In the genomic region with DNA sequence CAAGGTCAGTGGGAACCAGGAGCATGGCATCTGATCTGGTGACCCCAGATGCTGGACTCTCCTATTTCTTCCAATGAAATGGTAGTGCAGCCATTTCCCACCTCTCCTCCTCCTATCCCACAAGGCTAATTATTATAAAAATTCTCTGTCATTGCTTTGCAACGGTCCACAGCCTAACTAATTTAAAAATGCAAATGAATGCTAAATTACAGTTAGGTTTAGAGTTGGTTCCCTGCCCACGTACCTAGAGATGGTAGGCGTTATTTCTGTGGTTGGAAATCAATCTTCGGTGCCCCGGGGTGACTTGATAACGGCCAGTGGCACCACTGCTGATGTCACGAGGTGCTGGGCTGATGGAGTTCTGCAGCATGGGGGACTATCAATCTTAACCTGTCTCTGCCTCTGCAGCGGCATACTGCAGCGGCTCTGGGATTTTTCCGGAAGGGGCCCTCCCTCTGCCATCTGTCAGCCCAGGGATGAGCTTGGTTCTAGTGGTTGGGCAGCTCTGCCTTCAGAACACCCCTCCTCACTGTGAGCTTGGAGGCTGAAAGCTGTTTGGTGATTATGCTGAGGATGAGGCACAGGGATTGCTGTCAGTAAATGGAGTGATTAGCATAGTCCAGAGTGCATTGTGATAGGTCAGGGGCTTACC, we compare ENCODE assay signal across 11 mouse cellular contexts.
DNase-seq lines count a peak whose midpoint lies in the region; ATAC-seq and TF ChIP-seq lines count a peak whose summit lies in the region.
"Had no signal": no experiment of that assay in that cellular context is flagged by ENCODE, and none has a peak within 500 bp of the region (broad histone marks: within the 10 kb centered on the region; RNA-seq: fewer than 3 reads in every experiment).

No protein-coding gene starts in this region.

- no peaks in the 10 kb centered on the region for H3K36me3 ChIP-seq in neural tube, embryonic 14.5 days (ENCODE audit: control insufficient read depth, insufficient read depth, low read length)
- H3K36me3 ChIP-seq in heart, adult 2 months (ENCODE audit: control insufficient read depth, insufficient read depth, low read length) = no peaks in the 10 kb centered on the region
- H3K36me3 ChIP-seq in forebrain, embryonic 13.5 days (ENCODE audit: poor library complexity, severe bottlenecking) = no peaks in the 10 kb centered on the region
- H3K36me3 ChIP-seq: heart, embryonic 12.5 days had no signal

- no peak for TF ChIP-seq EP300 in heart, adult 2 months (IDR thresholded peaks at IDR 0.05; ENCODE audit: insufficient read depth, low read depth, low read length)

- peak; percentile 85 for ATAC-seq in neural tube, embryonic 14.5 days (ENCODE audit: low read depth)
- no peak for ATAC-seq in forebrain, embryonic 13.5 days
- ATAC-seq: intestine, postnatal 0 days had no signal

- H3K4me3 ChIP-seq in neural tube, embryonic 14.5 days (ENCODE audit: low read depth, low read length) = no peak overlapping the region
- H3K4me3 ChIP-seq in heart, adult 2 months = no peak overlapping the region
- H3K4me3 ChIP-seq in forebrain, embryonic 13.5 days = no peak overlapping the region
- H3K4me3 ChIP-seq: heart, embryonic 12.5 days had no signal

- H3K27me3 ChIP-seq in neural tube, embryonic 14.5 days (ENCODE audit: control insufficient read depth, insufficient read depth, low read length) = no peaks in the 10 kb centered on the region
- H3K27me3 ChIP-seq in heart, adult 2 months (ENCODE audit: control insufficient read depth, insufficient read depth, low read length) = peaks cover 2% of the 10 kb centered on the region; the same call in 1 of the 2 replicates
- no peaks in the 10 kb centered on the region for H3K27me3 ChIP-seq in forebrain, embryonic 13.5 days
- H3K27me3 ChIP-seq: heart, embryonic 12.5 days had no signal

- TF ChIP-seq CTCF in heart, adult 2 months (IDR thresholded peaks at IDR 0.05) = no peak

- H3K9me3 ChIP-seq in neural tube, embryonic 14.5 days (ENCODE audit: control insufficient read depth, low read length) = no peaks in the 10 kb centered on the region
- no peaks in the 10 kb centered on the region for H3K9me3 ChIP-seq in forebrain, embryonic 13.5 days (replicated peaks)
- H3K9me3 ChIP-seq: heart, embryonic 12.5 days had no signal

- peak overlapping the region; percentile 9; the same call in 1 of the 2 replicates for H3K4me2 ChIP-seq in neural tube, embryonic 14.5 days (ENCODE audit: low read depth, low read length)
- H3K4me2 ChIP-seq in forebrain, embryonic 13.5 days = no peak overlapping the region
- H3K4me2 ChIP-seq: heart, embryonic 12.5 days had no signal

- WGBS in neural tube, embryonic 14.5 days = 28% methylated on average over 10 of the region's 10 CpGs
- 44% methylated on average over 10 of the region's 10 CpGs for WGBS in heart, adult 2 months
- 83% methylated on average over 10 of the region's 10 CpGs for WGBS in forebrain, embryonic 13.5 days

- TF ChIP-seq POLR2A in heart, adult 2 months (IDR thresholded peaks at IDR 0.05; ENCODE audit: insufficient read depth, low read depth, low read length) = no peak

- H3K27ac ChIP-seq in neural tube, embryonic 14.5 days (ENCODE audit: low read depth, low read length) = peak overlapping the region; percentile 67
- no peak overlapping the region for H3K27ac ChIP-seq in heart, adult 2 months
- no peak overlapping the region for H3K27ac ChIP-seq in forebrain, embryonic 13.5 days

- H3K79me2 ChIP-seq in heart, adult 2 months (replicated peaks; ENCODE audit: control insufficient read depth, insufficient read depth, low read length) = no peaks in the 10 kb centered on the region

- intact Hi-C loops in heart, adult 2 months (cut with DNase I) = no loop called here

- H3K9ac ChIP-seq in neural tube, embryonic 14.5 days (replicated peaks; ENCODE audit: low read depth, low read length) = no peak overlapping the region
- no peak overlapping the region for H3K9ac ChIP-seq in heart, adult 2 months (ENCODE audit: low read depth, low read length)
- H3K9ac ChIP-seq in forebrain, embryonic 13.5 days = no peak overlapping the region
- H3K9ac ChIP-seq: heart, embryonic 12.5 days had no signal

- no peaks in the 10 kb centered on the region; the same call in 1 of the 2 replicates for H3K4me1 ChIP-seq in neural tube, embryonic 14.5 days (ENCODE audit: control insufficient read depth, insufficient read depth, low read length)
- no peaks in the 10 kb centered on the region for H3K4me1 ChIP-seq in heart, adult 2 months (ENCODE audit: control insufficient read depth, insufficient read depth, low read length)
- H3K4me1 ChIP-seq in forebrain, embryonic 13.5 days = no peaks in the 10 kb centered on the region
- H3K4me1 ChIP-seq: heart, embryonic 12.5 days had no signal

- DNase-seq in embryo, embryonic 10 days (ENCODE audit: low spot score) = peak; percentile 24
- DNase-seq in frontal cortex, postnatal 36 days (ENCODE audit: low spot score in 2 of 2) = peak; percentile 61 to 67
- peak; percentile 15 to 31 for DNase-seq in layer of hippocampus, postnatal 10 days (ENCODE audit: low spot score in 2 of 2)
- DNase-seq in heart, adult 18-20 months = no peak
- no peak for DNase-seq in heart, adult 2 months
- DNase-seq in thymus, postnatal 0 days (ENCODE audit: low spot score) = no peak
- DNase-seq: lung, postnatal 36 days had no signal

Comparison
In these comparisons a context has a peak if more than half of its experiments do, and no peak if none do; other contexts are left out.
1. DNase-seq: peak in embryo, embryonic 10 days (single experiment), frontal cortex, postnatal 36 days (2 of 2) and layer of hippocampus, postnatal 10 days (2 of 2); none in heart, adult 18-20 months (0 of 2), heart, adult 2 months (0 of 2) and thymus, postnatal 0 days (single experiment).